Mouse (Mus musculus): ENCODE data around the gene Tnfaip6. TPM values are rescaled to one million over a fixed set of nuclear protein-coding genes. Genes with fewer than 3 reads are reported as not detected.

Gene Tnfaip6
- total RNA-seq, 2 experiments from 2014 or later = 0.48 to 1.5 TPM

- no peak for DNase-seq (ENCODE audit: low spot score)
Measured at GRCm38 (mm10) chr2:52052335-52052734, 14.5 kb downstream of the Tnfaip6 start.

GRCm38 (mm10) chr2:52053502-52053901 is 15.7 kb downstream of the Tnfaip6 start:
- DNase-seq (ENCODE audit: low spot score) = no peak

DNA sequence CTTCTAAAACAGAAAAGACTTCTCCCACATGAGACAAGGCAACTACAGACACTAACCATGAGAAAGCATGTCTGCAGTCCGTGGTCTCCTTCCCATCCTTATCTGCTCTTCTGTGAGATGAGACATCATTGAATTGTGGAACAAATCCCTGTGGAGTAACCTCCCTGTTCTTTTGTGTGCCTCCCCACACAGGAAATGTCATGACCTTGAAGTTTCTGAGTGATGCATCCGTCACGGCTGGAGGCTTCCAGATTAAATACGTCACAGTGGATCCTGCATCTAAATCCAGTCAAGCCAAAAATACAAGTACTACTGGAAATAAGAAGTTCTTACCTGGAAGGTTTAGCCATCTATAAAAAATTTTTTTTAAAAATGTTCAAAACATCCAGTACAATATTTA is 17.8 kb downstream of the Tnfaip6 start:
- no peak for DNase-seq (ENCODE audit: low spot score)

GRCm38 (mm10) chr2:52057099-52057498 is 19.3 kb downstream of the Tnfaip6 start:
- DNase-seq (ENCODE audit: low spot score) = no peak

- no peak for DNase-seq (ENCODE audit: low spot score)
Measured at GRCm38 (mm10) chr2:52057681-52058080, 19.9 kb downstream of the Tnfaip6 start.

GRCm38 (mm10) chr2:52068641-52069040 is 30.8 kb downstream of the Tnfaip6 start:
- no peak for DNase-seq (ENCODE audit: low spot score)

GRCm38 (mm10) chr2:52070816-52071215 is 33.0 kb downstream of the Tnfaip6 start:
- no peak for DNase-seq (ENCODE audit: low spot score)

DNA sequence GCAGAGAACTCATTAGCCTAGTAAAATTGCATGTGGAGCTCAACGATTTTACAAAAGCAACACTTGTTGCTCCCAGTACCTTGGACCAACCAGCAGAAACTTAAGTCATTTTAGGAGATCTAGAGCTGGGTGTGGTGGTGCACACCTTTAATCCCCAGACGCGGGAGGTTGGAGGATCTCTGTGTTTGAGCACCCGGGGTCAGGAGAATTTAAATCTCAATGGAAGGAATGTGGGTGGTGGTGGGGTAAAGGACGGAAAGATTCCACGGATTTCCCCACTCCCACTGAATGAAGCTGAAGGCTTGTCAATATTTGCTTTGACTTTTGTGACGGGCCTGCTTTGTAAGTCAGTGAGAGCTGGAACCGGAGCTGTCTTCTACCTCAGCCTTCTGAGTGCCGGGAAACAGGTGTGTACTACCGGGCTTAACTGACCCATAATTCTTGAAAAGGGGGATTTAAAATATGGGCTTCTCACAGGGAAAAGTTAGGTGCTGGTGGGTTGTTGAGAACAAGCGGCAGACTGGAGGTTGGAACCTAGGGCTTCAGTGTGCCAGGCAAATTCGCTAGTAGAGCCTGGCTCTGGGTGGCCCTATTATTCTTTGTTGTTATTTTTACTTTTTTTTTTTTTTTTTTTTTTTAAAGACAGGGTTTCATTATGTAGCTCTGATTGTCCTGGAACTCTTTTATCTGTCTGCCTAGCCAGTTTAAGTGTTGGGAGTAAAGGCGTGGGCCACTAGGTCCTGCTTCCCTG is 33.6 kb downstream of the Tnfaip6 start:
- no peak for DNase-seq (ENCODE audit: low spot score)

GRCm38 (mm10) chr2:52072065-52072490 is 34.3 kb downstream of the Tnfaip6 start:
- DNase-seq (ENCODE audit: low spot score) = no peak

- peak; percentile 79 for DNase-seq (ENCODE audit: low spot score)
Measured at GRCm38 (mm10) chr2:52072491-52073140, 34.8 kb downstream of the Tnfaip6 start, which contains the start of gene Rif1. Gene Rif1 (plus strand): TSS chr2:52072832.

GRCm38 (mm10) chr2:52073141-52073904 is 35.5 kb downstream of the Tnfaip6 start:
- DNase-seq (ENCODE audit: low spot score) = peak; percentile 16

DNA sequence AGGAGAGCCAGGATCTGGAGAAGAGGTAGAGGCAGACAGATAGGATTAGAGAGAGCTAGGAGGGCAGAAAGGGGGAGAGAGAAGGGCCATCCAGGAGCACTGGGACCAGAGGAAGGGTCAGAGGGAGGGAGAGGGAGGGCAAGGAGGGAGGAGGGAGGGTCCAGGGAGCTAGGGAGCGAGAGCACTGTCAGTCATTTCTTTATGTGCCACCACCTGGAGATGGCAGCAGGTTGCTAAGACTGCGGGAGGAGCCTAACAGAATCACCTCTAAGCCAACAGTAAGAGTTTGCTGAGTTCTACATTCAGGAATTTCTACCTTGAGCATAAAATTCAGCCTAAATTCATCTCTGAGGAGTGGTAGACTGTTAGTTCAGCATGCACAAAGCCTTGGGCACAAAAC is 40.9 kb downstream of the Tnfaip6 start:
- no peak for DNase-seq (ENCODE audit: low spot score)

- no peak for DNase-seq (ENCODE audit: low spot score)
Measured at GRCm38 (mm10) chr2:52084013-52084412, 46.2 kb downstream of the Tnfaip6 start.

DNA sequence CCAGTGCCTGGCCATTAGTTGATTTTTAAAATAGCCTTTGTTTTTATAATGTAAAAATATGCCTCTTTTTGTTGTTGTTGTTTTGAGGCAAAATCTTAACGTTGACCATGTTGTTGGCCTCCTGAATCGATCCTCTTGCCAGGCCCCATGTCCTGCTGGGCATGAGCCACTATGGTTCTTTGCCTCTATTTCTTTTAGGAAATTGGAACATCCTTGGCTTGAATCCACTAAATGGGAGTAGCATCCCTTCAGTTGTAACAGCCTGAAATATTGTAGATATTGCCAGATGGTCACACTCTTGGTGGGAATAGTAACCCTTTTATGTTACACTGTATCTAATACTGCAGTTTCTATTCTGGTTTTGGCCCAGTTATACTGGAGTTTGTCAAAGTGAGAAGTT is 46.8 kb downstream of the Tnfaip6 start:
- DNase-seq (ENCODE audit: low spot score) = no peak

Other genes starting within 250 kb of the Tnfaip6 start
- gene Rbm43, start 102.8 kb upstream of the Tnfaip6 start, total RNA-seq (2021) = 1 to 10 TPM in 1 of 2 experiments, under 1 TPM in 1; 0.75 to 1.5 TPM
- gene Nmi, start 64.5 kb upstream of the Tnfaip6 start, total RNA-seq (2021) = 1 to 10 TPM; 2.4 to 3.1 TPM
- gene Rif1, start 34.8 kb downstream of the Tnfaip6 start, total RNA-seq (2021) = 10 to 100 TPM; 11.1 to 11.8 TPM